Mouse (Mus musculus) heart, adult 2 months (tissue): Measurements from ENCODE around the gene A530084C06Rik. TPM values are rescaled to one million over a fixed set of nuclear protein-coding genes. Genes with fewer than 3 reads are reported as not detected.

Source experiments
- DNase-seq, 2 experiments: peaks; one replicate each; pipeline ENCODE4 v3.0.0; 2021
- H3K27ac ChIP-seq: fragments of 200-600 bp; 2 replicates; pipeline ENCODE4 v1.8.1; 2022
- H3K27me3 ChIP-seq: fragments of 200-500 bp; 2 replicates; pipeline ENCODE4 v1.6.1; 2012; ENCODE audit warnings: mild to moderate bottlenecking, low read length, inconsistent platforms, mixed read lengths; ENCODE audit not compliant: control insufficient read depth, insufficient read depth
- H3K36me3 ChIP-seq: fragments of 200-500 bp; 2 replicates; pipeline ENCODE4 v1.6.1; 2012; ENCODE audit warnings: low read length, inconsistent platforms; ENCODE audit not compliant: control insufficient read depth, insufficient read depth
- H3K4me1 ChIP-seq: fragments of 200-500 bp; 2 replicates; pipeline ENCODE4 v1.6.1; 2011; ENCODE audit warnings: low read length; ENCODE audit not compliant: control insufficient read depth, insufficient read depth
- H3K4me3 ChIP-seq: fragments of 200-600 bp; 2 replicates; pipeline ENCODE4 v1.8.1; 2022
- H3K79me2 ChIP-seq: fragments of 200-500 bp; replicated peaks from 2 replicates; pipeline ENCODE4 v1.6.1; 2012; ENCODE audit warnings: mild to moderate bottlenecking, inconsistent platforms, low read length, moderate library complexity, mixed read lengths; ENCODE audit not compliant: control insufficient read depth, insufficient read depth
- H3K9ac ChIP-seq: fragments of 200-500 bp; 2 replicates; pipeline ENCODE4 v1.6.1; 2012; ENCODE audit warnings: low read depth, mild to moderate bottlenecking, control low read depth, inconsistent platforms, low read length, mixed read lengths
- CTCF ChIP-seq: fragments of 200-600 bp; IDR thresholded peaks from 2 replicates; pipeline ENCODE4 v1.8.1; 2022; ENCODE audit warnings: antibody characterized with exemption, mild to moderate bottlenecking, moderate library complexity
- EP300 ChIP-seq: fragments of 200-500 bp; IDR thresholded peaks from 2 replicates; pipeline ENCODE4 v1.6.1; 2011; ENCODE audit warnings: low read depth, low read length, control low read depth; ENCODE audit not compliant: insufficient read depth
- POLR2A ChIP-seq: fragments of 200-500 bp; IDR thresholded peaks from 2 replicates; pipeline ENCODE4 v1.6.1; 2011; ENCODE audit warnings: mild to moderate bottlenecking, low read depth, low read length, control low read depth; ENCODE audit not compliant: insufficient read depth
- WGBS: fragments of 180-500 bp; shearing (Covaris S2); methylation state at CpG from one replicate; pipeline ENCODE4 v1.1.7; 2018; 5-methylcytosine and 5-hydroxymethylcytosine counted together
- intact Hi-C: fragments of 180-260 bp; cut with DNase I; formaldehyde crosslinking; loops from one replicate; pipeline ENCODE4 v1.15.1; 2025
- polyA plus RNA-seq: library from polyadenylated mRNA; depleted of rRNA; stranded (reverse); fragments of >200 nt; gene quantifications from 2 replicates; pipeline ENCODE4 v1.2.3, GENCODE M21; 2012
- total RNA-seq, 2 experiments: library from RNA; stranded (reverse); gene quantifications; 2 replicates each; pipeline ENCODE4 v1.2.3; 2021

The A530084C06Rik gene
- total and polyA plus RNA-seq, 3 experiments, result 0.08 TPM; not detected in 2

GRCm38 (mm10) chr13:31547610-31548009, 11.5 kb downstream of the A530084C06Rik start:
- H3K27ac ChIP-seq, result no peak overlapping the region
- no peaks in the 10 kb centered on the region for H3K27me3 ChIP-seq
- WGBS, result 90% methylated on average over 9 of the region's 9 CpGs
- TF ChIP-seq CTCF (no peak), POLR2A (no peak), EP300 (no peak)
- no peaks in the 10 kb centered on the region for H3K36me3 ChIP-seq
- DNase-seq, result no peak
- H3K79me2 ChIP-seq, result no peaks in the 10 kb centered on the region
- H3K4me3 ChIP-seq, result no peak overlapping the region
- intact Hi-C loops, result no loop called here
- no peak overlapping the region for H3K9ac ChIP-seq
- no peaks in the 10 kb centered on the region for H3K4me1 ChIP-seq

GRCm38 (mm10) chr13:31547204-31547603, 11.9 kb downstream of the A530084C06Rik start:
- intact Hi-C loops, result no loop called here
- no peaks in the 10 kb centered on the region for H3K27me3 ChIP-seq
- no peak overlapping the region for H3K9ac ChIP-seq
- H3K79me2 ChIP-seq, result no peaks in the 10 kb centered on the region
- 81% methylated on average over 3 of the region's 3 CpGs for WGBS
- TF ChIP-seq EP300, result no peak
- no peak for TF ChIP-seq POLR2A
- no peak for TF ChIP-seq CTCF
- no peaks in the 10 kb centered on the region for H3K36me3 ChIP-seq
- DNase-seq, result no peak
- no peaks in the 10 kb centered on the region for H3K4me1 ChIP-seq
- no peak overlapping the region for H3K27ac ChIP-seq
- H3K4me3 ChIP-seq, result no peak overlapping the region

GRCm38 (mm10) chr13:31546784-31547183, 12.3 kb downstream of the A530084C06Rik start:
- DNase-seq, result no peak
- Histone ChIP-seq H3K4me3 (no peak overlapping the region), H3K9ac (no peak overlapping the region), H3K36me3 (no peaks in the 10 kb centered on the region), H3K27ac (no peak overlapping the region), H3K27me3 (no peaks in the 10 kb centered on the region), H3K4me1 (no peaks in the 10 kb centered on the region), H3K79me2 (no peaks in the 10 kb centered on the region)
- no peak for TF ChIP-seq EP300
- no peak for TF ChIP-seq CTCF
- no peak for TF ChIP-seq POLR2A
- 73% methylated on average over 2 of the region's 2 CpGs for WGBS
- intact Hi-C loops, result no loop called here

GRCm38 (mm10) chr13:31543021-31543420, 16.1 kb downstream of the A530084C06Rik start:
- H3K9ac ChIP-seq, result no peak overlapping the region
- no peaks in the 10 kb centered on the region for H3K79me2 ChIP-seq
- intact Hi-C loops, result no loop called here
- no peaks in the 10 kb centered on the region for H3K4me1 ChIP-seq
- no peak overlapping the region for H3K27ac ChIP-seq
- TF ChIP-seq POLR2A (no peak), EP300 (no peak), CTCF (no peak)
- H3K4me3 ChIP-seq, result no peak overlapping the region
- 84% methylated on average over 5 of the region's 5 CpGs for WGBS
- no peak for DNase-seq
- H3K27me3 ChIP-seq, result no peaks in the 10 kb centered on the region
- H3K36me3 ChIP-seq, result no peaks in the 10 kb centered on the region

- intact Hi-C loops, result no loop called here
- no peak for TF ChIP-seq POLR2A
- no peak for DNase-seq
These were observed 24.4 kb downstream of the A530084C06Rik start for GRCm38 (mm10) chr13:31534726-31535125.

GRCm38 (mm10) chr13:31531651-31532061, 27.5 kb downstream of the A530084C06Rik start:
- Histone ChIP-seq H3K4me3 (no peak overlapping the region), H3K27me3 (no peaks in the 10 kb centered on the region), H3K4me1 (no peaks in the 10 kb centered on the region), H3K36me3 (no peaks in the 10 kb centered on the region), H3K9ac (no peak overlapping the region), H3K79me2 (no peaks in the 10 kb centered on the region), H3K27ac (no peak overlapping the region)
- DNase-seq, result no peak
- intact Hi-C loops, result no loop called here
- TF ChIP-seq EP300 (no peak), CTCF (no peak), POLR2A (no peak)
- WGBS, result 40% methylated on average over 8 of the region's 8 CpGs

More at GRCm38 (mm10) chr13:31534726-31535125, 24.4 kb downstream of the A530084C06Rik start:
- no peak overlapping the region for H3K4me3 ChIP-seq
- no peaks in the 10 kb centered on the region for H3K27me3 ChIP-seq
- no peaks in the 10 kb centered on the region for H3K79me2 ChIP-seq
- no peak overlapping the region for H3K9ac ChIP-seq
- H3K36me3 ChIP-seq, result no peaks in the 10 kb centered on the region
- no peaks in the 10 kb centered on the region for H3K4me1 ChIP-seq
- H3K27ac ChIP-seq, result no peak overlapping the region
- WGBS, result 83% methylated on average over 4 of the region's 4 CpGs
